Mouse (Mus musculus) stomach, embryonic 15.5 days (tissue): ENCODE data around the gene Acap3. TPM values are rescaled to one million over a fixed set of nuclear protein-coding genes. Genes with fewer than 3 reads are reported as not detected.

Experiments
- ATAC-seq: fragments of 200-750 bp; cut with Nextera tagmentation; 2 replicates; pipeline ENCODE4 v1.8.0; 2017; ENCODE audit warnings: low read depth, moderate number of reproducible peaks, moderate TSS enrichment; ENCODE audit not compliant: insufficient read depth, low FRiP score
- H3K27ac ChIP-seq: fragments of 300-500 bp; sonication (generic); 2 replicates; pipeline ENCODE4 v1.5.1; 2015; ENCODE audit warnings: mild to moderate bottlenecking, inconsistent platforms
- H3K27me3 ChIP-seq: fragments of 300-500 bp; sonication (generic); replicated peaks from 2 replicates; pipeline ENCODE4 v1.6.1; 2015; ENCODE audit warnings: inconsistent platforms
- H3K36me3 ChIP-seq: fragments of 300-500 bp; sonication (generic); 2 replicates; pipeline ENCODE4 v1.6.1; 2015; ENCODE audit warnings: inconsistent platforms
- H3K4me1 ChIP-seq: fragments of 300-500 bp; sonication (generic); 2 replicates; pipeline ENCODE4 v1.6.1; 2015; ENCODE audit warnings: inconsistent platforms
- H3K4me2 ChIP-seq: fragments of 300-500 bp; sonication (generic); 2 replicates; pipeline ENCODE4 v1.6.1; 2015; ENCODE audit warnings: mild to moderate bottlenecking, inconsistent platforms
- H3K4me3 ChIP-seq: fragments of 300-500 bp; sonication (generic); replicated peaks from 2 replicates; pipeline ENCODE4 v1.5.1; 2015; ENCODE audit warnings: inconsistent platforms
- H3K9ac ChIP-seq: fragments of 300-500 bp; sonication (generic); 2 replicates; pipeline ENCODE4 v1.6.1; 2015; ENCODE audit warnings: inconsistent platforms
- H3K9me3 ChIP-seq: fragments of 300-500 bp; sonication (generic); 2 replicates; pipeline ENCODE4 v1.6.1; 2016; ENCODE audit warnings: inconsistent platforms
- WGBS: fragments of 180-500 bp; shearing (Covaris S2); methylation state at CpG from one replicate; pipeline ENCODE4 v1.1.7; 2015; 5-methylcytosine and 5-hydroxymethylcytosine counted together
- polyA plus RNA-seq: library from polyadenylated mRNA; unstranded; fragments of >200 nt; fragmentation: Nextera tagmentation; extraction: Ambion mirVana; gene quantifications from 2 replicates; pipeline ENCODE4 v1.2.1, GENCODE M21; 2015

Acap3 gene
- polyA plus RNA-seq, 1 experiment from 2014 or later: 17.0 TPM

DNA sequence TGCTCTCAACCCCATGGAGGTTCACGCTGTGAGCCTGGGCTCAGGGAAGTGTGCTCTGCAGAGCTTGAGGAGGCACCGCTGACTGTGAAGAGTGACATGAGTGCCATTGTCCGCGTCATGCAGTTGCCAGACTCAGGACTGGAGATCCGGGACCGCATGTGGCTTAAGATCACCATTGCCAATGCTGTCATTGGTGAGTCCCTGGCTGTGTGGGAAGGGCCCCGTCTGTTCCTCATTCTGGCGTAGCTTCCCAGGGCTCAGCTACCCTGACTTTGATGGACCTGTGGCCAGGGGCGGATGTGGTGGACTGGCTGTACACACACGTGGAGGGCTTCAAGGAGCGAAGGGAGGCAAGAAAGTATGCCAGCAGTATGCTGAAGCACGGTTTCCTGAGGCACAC lies 35.6 kb upstream of the Acap3 start:
- Histone ChIP-seq H3K4me2 (no peak overlapping the region), H3K9me3 (no peaks in the 10 kb centered on the region), H3K4me3 (no peak overlapping the region), H3K27ac (no peak overlapping the region), H3K27me3 (no peaks in the 10 kb centered on the region), H3K9ac (no peak overlapping the region), H3K36me3 (peaks cover 38% of the 10 kb centered on the region), H3K4me1 (no peaks in the 10 kb centered on the region)
- no peak for ATAC-seq
- 91% methylated on average over 12 of the region's 12 CpGs for WGBS

GRCm38 (mm10) chr4:155856881-155857280 lies 34.7 kb upstream of the Acap3 start:
- WGBS: 84% methylated on average over 3 of the region's 3 CpGs
- H3K4me1 ChIP-seq: no peaks in the 10 kb centered on the region
- no peaks in the 10 kb centered on the region for H3K9me3 ChIP-seq
- peaks cover 38% of the 10 kb centered on the region for H3K36me3 ChIP-seq
- no peak overlapping the region for H3K27ac ChIP-seq
- no peak overlapping the region for H3K4me2 ChIP-seq
- H3K4me3 ChIP-seq: no peak overlapping the region
- no peaks in the 10 kb centered on the region for H3K27me3 ChIP-seq
- ATAC-seq: no peak
- no peak overlapping the region for H3K9ac ChIP-seq

GRCm38 (mm10) chr4:155859318-155859717 lies 32.3 kb upstream of the Acap3 start:
- Histone ChIP-seq H3K4me2 (no peak overlapping the region), H3K27ac (no peak overlapping the region), H3K9me3 (no peaks in the 10 kb centered on the region), H3K36me3 (peaks cover 35% of the 10 kb centered on the region), H3K27me3 (no peaks in the 10 kb centered on the region), H3K4me3 (no peak overlapping the region), H3K4me1 (no peaks in the 10 kb centered on the region), H3K9ac (no peak overlapping the region)
- WGBS: 16% methylated on average over 13 of the region's 13 CpGs
- no peak for ATAC-seq

- no peak for ATAC-seq
These were observed 29.8 kb upstream of the Acap3 start for GRCm38 (mm10) chr4:155861787-155862186.

GRCm38 (mm10) chr4:155863001-155863400 lies 28.6 kb upstream of the Acap3 start, which contains the start of gene Tas1r3:
Tas1r3 (minus strand) TSS chr4:155863362.
- 74% methylated on average over 5 of the region's 5 CpGs for WGBS
- Histone ChIP-seq H3K36me3 (peaks cover 25% of the 10 kb centered on the region), H3K27ac (no peak within 1 kb of the TSS), H3K4me1 (no peaks in the 10 kb centered on the region), H3K4me3 (no peak within 1 kb of the TSS), H3K27me3 (no peaks in the 10 kb centered on the region), H3K4me2 (no peak within 1 kb of the TSS), H3K9me3 (no peaks in the 10 kb centered on the region), H3K9ac (no peak within 1 kb of the TSS)
- ATAC-seq: no peak

More at GRCm38 (mm10) chr4:155861787-155862186, 29.8 kb upstream of the Acap3 start:
- Histone ChIP-seq H3K4me3 (no peak overlapping the region), H3K9me3 (no peaks in the 10 kb centered on the region), H3K36me3 (peaks cover 26% of the 10 kb centered on the region), H3K4me1 (no peaks in the 10 kb centered on the region), H3K27me3 (no peaks in the 10 kb centered on the region), H3K27ac (no peak overlapping the region), H3K9ac (no peak overlapping the region), H3K4me2 (no peak overlapping the region)
- 85% methylated on average over 7 of the region's 7 CpGs for whole genome bisulfite sequencing

DNA sequence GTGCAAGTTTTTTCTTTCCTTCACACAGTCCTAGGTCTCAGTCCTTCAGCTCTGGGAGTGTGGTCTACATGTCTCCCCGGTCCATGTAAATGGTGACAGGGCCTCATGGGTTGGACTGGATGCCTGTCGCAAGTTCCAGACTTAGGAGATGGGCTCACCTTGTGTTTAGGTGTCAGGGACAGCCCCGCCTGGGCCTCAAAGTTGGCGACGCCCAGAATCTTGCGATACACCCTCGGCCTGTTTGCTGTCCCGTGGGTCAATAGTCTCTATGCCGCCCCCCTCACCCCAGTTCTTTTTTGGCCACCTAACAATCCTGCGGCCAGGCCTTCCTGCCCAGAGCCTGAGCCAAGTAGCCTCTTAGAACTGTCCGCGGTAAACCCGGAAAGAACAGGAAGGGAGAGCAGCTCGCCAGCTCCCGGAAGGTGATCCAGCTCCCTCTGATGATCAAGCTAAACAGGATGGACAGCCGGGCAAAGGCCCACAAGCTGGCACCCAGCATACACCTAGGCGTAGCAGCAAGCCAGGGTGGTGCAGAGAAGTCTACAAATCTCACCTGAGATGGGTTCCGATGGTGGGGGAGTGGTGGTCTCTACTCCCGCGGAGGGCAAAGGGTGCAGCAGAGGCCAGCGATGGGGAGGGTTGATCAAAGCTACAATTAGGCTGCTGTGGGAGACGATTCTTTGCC lies 22.9 kb upstream of the Acap3 start:
- peak overlapping the region; percentile 76 for H3K9ac ChIP-seq
- H3K27ac ChIP-seq: no peak overlapping the region
- H3K4me1 ChIP-seq: peaks cover 13% of the 10 kb centered on the region
- peaks cover 24% of the 10 kb centered on the region for H3K36me3 ChIP-seq
- H3K27me3 ChIP-seq: no peaks in the 10 kb centered on the region
- peak overlapping the region; percentile 91 for H3K4me2 ChIP-seq
- WGBS: 9% methylated on average over 22 of the region's 22 CpGs
- no peaks in the 10 kb centered on the region for H3K9me3 ChIP-seq
- peak overlapping the region; percentile 82 for H3K4me3 ChIP-seq
- ATAC-seq: peak; percentile 24; the same call in 1 of the 2 replicates

- Histone ChIP-seq H3K9ac (peak within 1 kb of the TSS; percentile 78), H3K36me3 (peaks cover 26% of the 10 kb centered on the region), H3K4me3 (peak within 1 kb of the TSS; percentile 82), H3K4me1 (peaks cover 13% of the 10 kb centered on the region), H3K9me3 (no peaks in the 10 kb centered on the region), H3K27ac (peak within 1 kb of the TSS; percentile 59; the same call in 1 of the 2 replicates), H3K4me2 (peak within 1 kb of the TSS; percentile 91), H3K27me3 (no peaks in the 10 kb centered on the region)
- WGBS: under 1% methylated on average over 63 of the region's 63 CpGs
- peak; percentile 97 for ATAC-seq
These were observed 22.1 kb upstream of the Acap3 start, which contains the start of the genes Cptp and Ints11 for GRCm38 (mm10) chr4:155869317-155870033. Cptp (minus strand) TSS chr4:155869440. Ints11 (plus strand) TSS chr4:155869546.

DNA sequence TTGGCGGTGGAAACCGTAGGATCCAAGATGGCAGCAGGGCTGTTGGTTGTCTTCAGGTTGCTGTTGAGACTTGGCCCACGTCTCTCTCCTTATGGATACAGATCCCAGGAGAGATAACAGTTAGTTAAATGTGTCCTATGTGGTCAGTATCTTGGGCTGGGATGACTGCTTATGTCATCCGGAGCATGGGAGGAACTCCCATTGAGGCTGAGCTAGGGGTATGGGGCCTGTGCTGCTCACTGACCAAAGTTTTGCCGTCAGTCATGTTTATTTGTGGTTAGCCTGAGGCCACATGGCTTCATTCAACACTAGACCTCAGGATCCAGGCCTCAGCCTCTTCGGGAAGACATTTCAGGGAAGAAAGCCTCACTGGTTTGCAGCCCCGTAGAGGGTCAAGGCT lies 20.2 kb upstream of the Acap3 start:
- no peaks in the 10 kb centered on the region for H3K9me3 ChIP-seq
- WGBS: 85% methylated on average over 7 of the region's 7 CpGs
- peaks cover 19% of the 10 kb centered on the region for H3K36me3 ChIP-seq
- no peaks in the 10 kb centered on the region for H3K27me3 ChIP-seq
- H3K9ac ChIP-seq: no peak overlapping the region
- H3K27ac ChIP-seq: no peak overlapping the region
- no peak overlapping the region for H3K4me3 ChIP-seq
- ATAC-seq: no peak
- no peak overlapping the region for H3K4me2 ChIP-seq
- peaks cover 13% of the 10 kb centered on the region for H3K4me1 ChIP-seq

- no peak overlapping the region for H3K4me3 ChIP-seq
- WGBS: 72% methylated on average over 3 of the region's 3 CpGs
- no peak overlapping the region for H3K27ac ChIP-seq
- peaks cover 32% of the 10 kb centered on the region for H3K36me3 ChIP-seq
- H3K27me3 ChIP-seq: no peaks in the 10 kb centered on the region
- H3K4me2 ChIP-seq: no peak overlapping the region
- H3K9ac ChIP-seq: no peak overlapping the region
- H3K9me3 ChIP-seq: no peaks in the 10 kb centered on the region
- ATAC-seq: no peak
- H3K4me1 ChIP-seq: no peaks in the 10 kb centered on the region
These were observed 8.0 kb upstream of the Acap3 start for GRCm38 (mm10) chr4:155883587-155883986.

GRCm38 (mm10) chr4:155886330-155886729 lies 5.3 kb upstream of the Acap3 start:
- Histone ChIP-seq H3K9me3 (no peaks in the 10 kb centered on the region), H3K4me3 (no peak overlapping the region), H3K4me1 (peaks cover 13% of the 10 kb centered on the region), H3K36me3 (peaks cover 39% of the 10 kb centered on the region), H3K27me3 (no peaks in the 10 kb centered on the region), H3K27ac (no peak overlapping the region), H3K9ac (no peak overlapping the region), H3K4me2 (no peak overlapping the region)
- ATAC-seq: no peak
- 92% methylated on average over 5 of the region's 5 CpGs for WGBS

GRCm38 (mm10) chr4:155887674-155888073 lies 3.9 kb upstream of the Acap3 start:
- Histone ChIP-seq H3K4me2 (no peak overlapping the region), H3K36me3 (peaks cover 37% of the 10 kb centered on the region), H3K9me3 (no peaks in the 10 kb centered on the region), H3K4me3 (no peak overlapping the region), H3K27ac (no peak overlapping the region), H3K27me3 (no peaks in the 10 kb centered on the region), H3K9ac (no peak overlapping the region), H3K4me1 (peaks cover 14% of the 10 kb centered on the region)
- ATAC-seq: no peak
- WGBS: 88% methylated on average over 10 of the region's 10 CpGs

DNA sequence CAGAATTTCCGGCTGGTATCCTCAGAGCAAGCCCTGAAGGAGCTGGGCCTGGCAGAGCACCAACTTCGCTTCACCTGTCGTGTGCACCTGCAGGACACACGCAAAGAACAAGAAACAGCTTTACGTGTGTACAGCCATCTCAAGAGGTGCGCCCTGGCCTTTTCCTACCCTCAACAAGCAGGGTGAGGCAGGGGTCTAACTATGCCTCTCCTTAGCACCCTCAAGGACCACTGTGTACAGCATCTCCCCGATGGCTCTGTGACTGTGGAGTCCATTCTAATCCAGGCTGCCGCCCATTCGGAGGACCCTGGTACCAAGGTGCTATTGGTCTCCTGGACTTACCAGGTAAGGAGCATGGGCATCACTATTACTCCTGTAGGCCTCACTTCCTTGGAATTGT lies 3.4 kb upstream of the Acap3 start:
- Histone ChIP-seq H3K36me3 (peaks cover 36% of the 10 kb centered on the region), H3K9ac (no peak overlapping the region), H3K27ac (no peak overlapping the region), H3K4me2 (no peak overlapping the region), H3K27me3 (no peaks in the 10 kb centered on the region), H3K9me3 (no peaks in the 10 kb centered on the region), H3K4me1 (peaks cover 19% of the 10 kb centered on the region), H3K4me3 (no peak overlapping the region)
- 92% methylated on average over 9 of the region's 9 CpGs for WGBS
- no peak for ATAC-seq
